Mouse (Mus musculus): ENCODE measurements around the gene Bahcc1. TPM values are rescaled to one million over a fixed set of nuclear protein-coding genes. Genes with fewer than 3 reads are reported as not detected.

The Bahcc1 gene
- polyA plus RNA-seq, 1 experiment from 2014 or later: 8.2 TPM

- no peak overlapping the region for H3K4me3 ChIP-seq (replicated peaks; ENCODE audit: low read depth, low read length)
- TF ChIP-seq CTCF (IDR thresholded peaks at IDR 0.05; ENCODE audit: low read depth): no peak
- H3K9ac ChIP-seq (ENCODE audit: low read depth, low read length): no peak overlapping the region
- H3K36me3 ChIP-seq (ENCODE audit: insufficient read depth, low read length): no peaks in the 10 kb centered on the region
- H3K4me1 ChIP-seq (replicated peaks; ENCODE audit: insufficient read depth, low read length): peaks cover 8% of the 10 kb centered on the region; the same call in 1 of the 2 replicates
- H3K4me2 ChIP-seq (ENCODE audit: low read length): peak overlapping the region; percentile 87
- H3K27me3 ChIP-seq (ENCODE audit: insufficient read depth, low read length): no peaks in the 10 kb centered on the region
- peak overlapping the region; percentile 97 for H3K27ac ChIP-seq
- 50% methylated on average over 7 of the region's 7 CpGs for WGBS
- no peak for DNase-seq (ENCODE audit: low spot score)
- H3K9me3 ChIP-seq (replicated peaks; ENCODE audit: low read length): no peaks in the 10 kb centered on the region
- no peak for ATAC-seq (replicated peaks; ENCODE audit: low FRiP score, low read depth)
Observed at GRCm38 (mm10) chr11:120317456-120317855, 84.7 kb downstream of the Bahcc1 start.

DNA sequence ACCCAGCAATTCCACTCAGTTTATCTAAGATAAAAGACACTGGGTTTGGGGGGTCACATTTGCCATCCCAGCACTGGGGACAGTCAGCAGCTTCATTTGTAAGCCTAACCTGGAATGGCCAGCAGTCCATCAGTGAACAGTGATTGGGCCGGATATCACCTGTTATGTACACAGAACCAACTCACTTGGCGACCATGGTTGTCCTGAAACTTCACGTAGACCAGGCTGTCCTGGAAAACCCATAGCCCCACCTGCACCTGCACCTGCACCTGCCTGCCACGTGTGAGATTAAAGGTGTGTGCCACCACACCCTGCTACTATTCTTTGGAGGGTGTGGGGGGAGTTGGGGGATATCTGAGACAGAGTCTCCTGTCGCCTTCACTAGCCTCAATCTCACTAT, 86.6 kb downstream of the Bahcc1 start:
- Histone ChIP-seq H3K27me3 (ENCODE audit: insufficient read depth, low read length) (no peaks in the 10 kb centered on the region), H3K9ac (ENCODE audit: low read depth, low read length) (no peak overlapping the region), H3K4me3 (replicated peaks; ENCODE audit: low read depth, low read length) (no peak overlapping the region), H3K4me2 (ENCODE audit: low read length) (no peak overlapping the region), H3K4me1 (replicated peaks; ENCODE audit: insufficient read depth, low read length) (peaks cover 8% of the 10 kb centered on the region; the same call in 1 of the 2 replicates), H3K36me3 (ENCODE audit: insufficient read depth, low read length) (no peaks in the 10 kb centered on the region), H3K9me3 (replicated peaks; ENCODE audit: low read length) (no peaks in the 10 kb centered on the region), H3K27ac (no peak overlapping the region)
- 95% methylated on average over 5 of the region's 5 CpGs for WGBS
- no peak for DNase-seq (ENCODE audit: low spot score)
- no peak for TF ChIP-seq CTCF (IDR thresholded peaks at IDR 0.05; ENCODE audit: low read depth)
- no peak for ATAC-seq (replicated peaks; ENCODE audit: low FRiP score, low read depth)

- TF ChIP-seq CTCF (IDR thresholded peaks at IDR 0.05; ENCODE audit: low read depth): no peak
- 95% methylated on average over 10 of the region's 10 CpGs for WGBS
- Histone ChIP-seq H3K9ac (ENCODE audit: low read depth, low read length) (no peak overlapping the region), H3K4me2 (ENCODE audit: low read length) (no peak overlapping the region), H3K4me1 (replicated peaks; ENCODE audit: insufficient read depth, low read length) (peaks cover 8% of the 10 kb centered on the region; the same call in 1 of the 2 replicates), H3K27me3 (ENCODE audit: insufficient read depth, low read length) (no peaks in the 10 kb centered on the region), H3K27ac (no peak overlapping the region), H3K9me3 (replicated peaks; ENCODE audit: low read length) (no peaks in the 10 kb centered on the region), H3K36me3 (ENCODE audit: insufficient read depth, low read length) (no peaks in the 10 kb centered on the region), H3K4me3 (replicated peaks; ENCODE audit: low read depth, low read length) (no peak overlapping the region)
- ATAC-seq (replicated peaks; ENCODE audit: low FRiP score, low read depth) (no peak), DNase-seq (ENCODE audit: low spot score) (no peak)
Observed at GRCm38 (mm10) chr11:120320156-120320555, 87.4 kb downstream of the Bahcc1 start.

- no peak for DNase-seq (ENCODE audit: low spot score)
- H3K4me1 ChIP-seq (replicated peaks; ENCODE audit: insufficient read depth, low read length): no peaks in the 10 kb centered on the region
- no peaks in the 10 kb centered on the region for H3K9me3 ChIP-seq (replicated peaks; ENCODE audit: low read length)
- H3K27me3 ChIP-seq (ENCODE audit: insufficient read depth, low read length): no peaks in the 10 kb centered on the region
- ATAC-seq (replicated peaks; ENCODE audit: low FRiP score, low read depth): no peak
- no peak overlapping the region for H3K9ac ChIP-seq (ENCODE audit: low read depth, low read length)
- TF ChIP-seq CTCF (IDR thresholded peaks at IDR 0.05; ENCODE audit: low read depth): no peak
- no peak overlapping the region for H3K4me2 ChIP-seq (ENCODE audit: low read length)
- no peak overlapping the region for H3K27ac ChIP-seq
- no peaks in the 10 kb centered on the region for H3K36me3 ChIP-seq (ENCODE audit: insufficient read depth, low read length)
- no peak overlapping the region for H3K4me3 ChIP-seq (replicated peaks; ENCODE audit: low read depth, low read length)
- 81% methylated on average over 6 of the region's 6 CpGs for WGBS
Observed at GRCm38 (mm10) chr11:120335431-120336021, 102.8 kb downstream of the Bahcc1 start.

DNA sequence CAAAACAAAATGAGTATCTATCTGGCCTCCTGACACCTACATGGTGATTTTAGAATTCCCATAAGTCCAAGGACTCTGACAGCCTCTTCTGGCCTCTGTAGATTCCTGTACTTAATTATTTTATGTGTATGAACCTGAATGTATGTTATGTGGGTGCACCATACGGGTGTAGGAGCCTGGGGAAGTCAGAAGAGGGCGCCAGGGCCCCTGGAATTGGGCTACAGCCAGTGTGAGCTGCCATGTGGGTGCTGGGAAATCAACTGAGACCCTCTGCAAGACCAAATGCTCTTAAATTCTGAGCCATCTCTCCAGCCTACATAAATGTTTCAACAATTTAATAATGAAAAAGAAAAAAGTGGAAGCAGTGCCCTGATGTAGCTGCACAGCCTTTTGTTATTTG, 104.7 kb downstream of the Bahcc1 start:
- H3K9me3 ChIP-seq (replicated peaks; ENCODE audit: low read length): no peaks in the 10 kb centered on the region
- TF ChIP-seq CTCF (IDR thresholded peaks at IDR 0.05; ENCODE audit: low read depth): no peak
- ATAC-seq (replicated peaks; ENCODE audit: low FRiP score, low read depth): no peak
- no peak for DNase-seq (ENCODE audit: low spot score)
- H3K4me2 ChIP-seq (ENCODE audit: low read length): no peak overlapping the region
- H3K4me1 ChIP-seq (replicated peaks; ENCODE audit: insufficient read depth, low read length): no peaks in the 10 kb centered on the region
- no peaks in the 10 kb centered on the region for H3K36me3 ChIP-seq (ENCODE audit: insufficient read depth, low read length)
- no peak overlapping the region for H3K4me3 ChIP-seq (replicated peaks; ENCODE audit: low read depth, low read length)
- H3K27me3 ChIP-seq (ENCODE audit: insufficient read depth, low read length): no peaks in the 10 kb centered on the region
- no peak overlapping the region for H3K9ac ChIP-seq (ENCODE audit: low read depth, low read length)
- H3K27ac ChIP-seq: no peak overlapping the region
- 44% methylated on average over 2 of the region's 2 CpGs for WGBS

- no peaks in the 10 kb centered on the region for H3K9me3 ChIP-seq (replicated peaks; ENCODE audit: low read length)
- H3K4me3 ChIP-seq (replicated peaks; ENCODE audit: low read depth, low read length): no peak overlapping the region
- 0 out of 2 replicates have a peak, but pooled peaks have one; percentile 10 for TF ChIP-seq CTCF (IDR thresholded peaks at IDR 0.05; ENCODE audit: low read depth)
- no peaks in the 10 kb centered on the region for H3K36me3 ChIP-seq (ENCODE audit: insufficient read depth, low read length)
- H3K27ac ChIP-seq: no peak overlapping the region
- H3K4me1 ChIP-seq (replicated peaks; ENCODE audit: insufficient read depth, low read length): no peaks in the 10 kb centered on the region
- no peak overlapping the region for H3K4me2 ChIP-seq (ENCODE audit: low read length)
- DNase-seq (ENCODE audit: low spot score) (no peak), ATAC-seq (replicated peaks; ENCODE audit: low FRiP score, low read depth) (no peak)
- no peaks in the 10 kb centered on the region for H3K27me3 ChIP-seq (ENCODE audit: insufficient read depth, low read length)
- WGBS: 76% methylated on average over 3 of the region's 3 CpGs
- no peak overlapping the region for H3K9ac ChIP-seq (ENCODE audit: low read depth, low read length)
Observed at GRCm38 (mm10) chr11:120338786-120339185, 106.0 kb downstream of the Bahcc1 start.

Data from kidney, postnatal 0 days (tissue).